Mouse (Mus musculus) adrenal gland, postnatal 36 days (tissue): ENCODE measurements at regions not wholly inside any gene's neighbourhood (a gene's known extent, or its start where the extent isn't known, plus 50 kb on each side); places are given as distances from the start of the nearest gene placed in this dataset.
A peak's percentile ranks its signal among the peaks of the same experiment; 100 is the strongest.
"Not testable (repeated sequence)": the region's sequence is repeated elsewhere in the genome, so short reads cannot be mapped to it uniquely, and the experiment has no call there.

Source experiments
- DNase-seq, 2 experiments: peaks; one replicate each; pipeline ENCODE4 v3.0.0; 2021; ENCODE audit warnings: mixed read lengths in 1 of 2

DNA sequence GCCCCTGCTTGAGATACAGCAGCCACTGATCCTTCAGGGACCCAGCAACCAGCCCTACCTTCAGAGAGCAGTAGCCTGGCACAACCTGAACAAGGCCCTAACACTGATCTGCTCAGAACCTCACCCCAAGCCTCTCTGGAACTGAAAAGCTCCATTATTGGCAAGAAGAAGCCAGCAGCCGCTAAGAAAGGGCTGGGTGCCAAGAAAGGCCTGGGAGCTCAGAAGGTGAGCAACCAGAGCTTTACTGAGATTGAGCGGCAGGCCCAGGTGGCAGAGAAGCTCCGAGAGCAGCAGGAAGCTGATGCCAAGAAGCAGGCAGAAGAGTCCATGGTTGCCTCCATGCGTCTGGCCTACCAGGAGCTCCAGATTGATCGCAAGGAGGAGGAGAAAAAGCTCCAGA is 74.4 kb upstream of the Oxtr start:
- DNase-seq, result peak in 1 of 2 experiments; percentile 11

DNA sequence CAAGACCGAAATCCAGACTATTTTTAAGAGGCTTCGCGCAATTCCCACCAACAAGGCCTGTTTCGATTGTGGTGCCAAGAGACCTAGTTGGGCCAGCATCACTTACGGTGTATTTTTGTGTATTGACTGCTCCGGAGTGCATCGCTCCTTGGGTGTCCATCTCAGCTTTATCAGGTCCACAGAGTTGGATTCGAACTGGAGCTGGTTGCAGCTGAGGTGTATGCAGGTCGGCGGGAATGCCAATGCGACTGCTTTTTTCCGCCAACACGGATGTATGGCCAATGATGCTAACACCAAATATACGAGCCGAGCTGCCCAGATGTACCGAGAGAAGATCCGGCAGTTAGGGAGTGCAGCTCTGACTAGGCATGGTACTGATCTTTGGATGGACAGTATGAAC is 73.9 kb upstream of the Oxtr start:
- DNase-seq, result not testable (repeated sequence)

DNA sequence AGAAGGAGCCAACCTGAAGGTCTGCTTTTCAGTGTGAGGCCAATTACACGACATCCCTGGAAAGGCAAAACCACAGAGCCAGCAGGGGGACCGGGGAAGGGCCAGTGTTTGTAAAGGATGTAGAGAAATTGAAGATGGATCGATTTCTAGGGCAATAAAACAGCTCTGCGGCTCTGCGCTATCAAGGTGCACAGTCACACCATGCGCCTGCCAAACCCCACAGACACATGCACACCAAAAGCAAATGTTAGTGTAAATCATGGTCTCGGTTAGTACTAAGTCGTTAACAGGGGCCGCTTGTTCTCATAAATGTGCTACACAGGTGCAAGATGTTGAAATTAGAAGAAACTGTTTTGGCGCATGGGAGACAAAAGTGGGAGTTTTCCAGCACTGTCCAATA is 72.3 kb upstream of the Oxtr start:
- no peak for DNase-seq

DNA sequence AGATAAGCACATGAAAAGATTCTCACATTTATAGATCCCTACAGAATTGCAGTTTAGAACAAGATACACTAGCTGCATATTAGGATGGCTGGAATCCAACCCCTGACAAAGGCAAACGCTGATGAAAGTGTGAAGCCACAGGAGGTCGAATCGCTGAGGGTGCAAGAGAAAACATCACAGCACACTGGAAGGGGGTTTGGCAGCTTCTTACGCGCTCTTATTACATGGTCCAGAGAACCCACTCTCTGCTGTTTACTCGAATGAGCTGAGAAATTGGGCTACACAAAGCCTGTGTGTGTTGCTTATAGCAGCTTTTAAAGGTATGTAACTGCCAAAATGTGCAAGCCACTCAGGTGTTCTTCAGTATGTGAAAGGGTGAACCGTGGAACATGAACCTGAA is 71.8 kb upstream of the Oxtr start:
- no peak for DNase-seq

DNA sequence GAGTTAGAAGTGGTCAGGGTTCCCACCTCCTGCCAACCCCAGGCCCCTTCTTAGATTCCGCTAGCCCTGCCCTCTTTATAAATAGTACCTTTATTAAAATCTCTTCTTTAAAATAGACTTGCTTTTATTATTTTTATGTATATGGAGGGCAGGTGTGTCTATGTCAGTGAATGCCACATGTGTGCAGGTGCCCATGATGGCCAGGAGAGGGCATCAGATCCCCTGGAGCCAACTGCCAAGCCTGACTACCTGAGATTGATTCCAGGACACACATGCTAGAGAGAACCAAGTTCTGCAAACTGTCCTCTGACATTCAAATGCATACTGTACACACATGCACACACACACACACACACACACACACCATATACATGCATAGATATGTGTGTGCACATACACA is 69.8 kb upstream of the Oxtr start:
- no peak for DNase-seq

DNA sequence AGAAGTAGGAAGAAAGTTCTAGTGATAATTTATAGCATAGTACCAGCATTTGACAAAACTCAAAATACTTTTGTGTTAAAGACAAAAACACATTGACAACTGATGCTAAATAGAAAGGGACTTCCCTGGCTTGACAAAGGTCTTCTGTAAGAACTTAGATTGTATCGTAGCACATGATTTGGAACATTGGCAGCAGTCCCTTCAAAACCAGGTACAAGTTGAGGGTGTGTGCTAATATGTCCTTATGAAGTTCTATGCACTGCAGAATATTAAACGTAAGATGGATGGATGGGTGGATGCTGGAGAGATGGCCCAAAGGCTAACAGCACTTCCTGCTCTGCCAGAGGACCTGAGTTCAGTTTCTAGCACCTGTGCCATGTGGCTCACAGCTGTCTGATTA is 67.8 kb upstream of the Oxtr start:
- no peak for DNase-seq

DNA sequence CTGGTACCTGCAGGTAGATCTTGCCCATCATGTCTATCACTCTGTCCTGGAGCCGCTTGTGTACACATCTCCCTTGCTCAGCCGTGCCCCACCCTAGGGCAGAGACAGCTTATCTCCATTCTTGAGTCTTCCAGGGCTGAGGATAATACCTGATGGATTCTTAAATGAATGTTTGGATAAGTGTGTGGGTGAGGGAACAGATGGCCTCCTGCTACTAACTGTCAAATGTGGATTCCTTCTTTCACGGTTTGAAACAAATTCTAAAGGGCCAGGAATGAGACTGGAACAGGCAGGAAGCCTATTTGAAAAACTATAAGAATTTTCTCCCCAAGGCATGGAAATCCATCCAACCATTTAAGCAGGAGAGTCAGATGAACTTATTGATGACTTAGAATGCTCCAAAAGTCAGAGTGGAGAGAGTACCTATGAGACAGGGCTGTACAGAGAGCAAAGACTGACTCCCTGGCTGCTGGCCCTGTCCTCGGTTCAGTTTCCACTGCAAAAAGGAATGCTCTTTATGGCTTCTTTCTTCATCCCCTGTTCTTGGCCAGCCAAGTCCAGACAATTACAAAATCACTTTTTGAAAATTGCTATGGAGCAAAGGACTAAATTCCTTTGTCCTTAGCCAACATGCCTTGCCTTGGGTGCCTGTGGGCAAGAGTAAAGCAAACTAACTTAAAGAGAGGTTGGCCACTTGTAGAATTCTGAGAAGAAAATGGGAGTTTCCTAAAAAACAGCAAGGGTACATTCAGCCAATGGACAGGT is 66.8 kb upstream of the Oxtr start:
- DNase-seq, result peak; percentile 9 to 12

DNA sequence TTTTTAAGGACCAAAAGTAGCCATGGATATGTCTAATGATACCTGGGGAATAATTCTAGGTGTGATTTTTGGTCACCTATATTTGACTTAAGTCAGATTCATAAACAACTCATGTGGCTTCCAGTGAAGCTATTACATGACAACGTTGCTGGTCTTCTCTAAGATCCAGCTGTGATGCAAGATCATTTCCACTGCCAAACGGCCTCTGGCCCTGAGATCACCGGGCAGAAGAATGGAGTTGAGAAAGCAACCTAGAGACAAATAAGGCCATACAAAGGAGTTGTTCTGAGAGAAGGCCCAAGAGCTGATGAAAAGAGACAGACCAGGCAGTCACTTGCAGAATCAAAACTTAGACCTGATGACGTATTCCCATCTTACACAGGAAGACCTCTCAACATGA is 64.3 kb upstream of the Oxtr start:
- DNase-seq, result peak; percentile 47 to 61

GRCm38 (mm10) chr6:112553231-112553920 is 63.6 kb upstream of the Oxtr start:
- no peak for DNase-seq

DNA sequence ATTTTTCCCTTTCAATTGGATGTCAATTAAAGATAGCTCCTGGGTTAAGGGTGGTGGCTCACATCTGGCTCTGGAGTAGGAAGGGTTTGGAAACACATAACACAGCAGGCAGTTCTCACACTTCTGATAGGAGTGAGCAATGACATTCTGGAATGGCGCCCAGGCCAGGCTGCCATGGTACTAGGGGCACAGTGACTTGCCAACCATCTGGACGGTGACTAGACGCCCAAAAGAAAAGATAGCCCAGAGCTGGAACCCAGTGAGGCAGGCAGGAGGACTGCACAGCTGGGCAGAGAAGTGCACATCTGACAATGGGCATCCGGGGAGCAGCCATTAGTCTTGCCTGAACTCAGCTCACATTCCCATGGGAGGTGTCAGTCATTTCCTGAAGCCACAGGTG is 62.8 kb upstream of the Oxtr start:
- DNase-seq, result peak; percentile 25 to 28

- DNase-seq, result no peak
Measured at GRCm38 (mm10) chr6:112551298-112551697, 61.6 kb upstream of the Oxtr start.

- DNase-seq, result no peak
Measured at GRCm38 (mm10) chr6:112547251-112547650, 57.5 kb upstream of the Oxtr start.

DNA sequence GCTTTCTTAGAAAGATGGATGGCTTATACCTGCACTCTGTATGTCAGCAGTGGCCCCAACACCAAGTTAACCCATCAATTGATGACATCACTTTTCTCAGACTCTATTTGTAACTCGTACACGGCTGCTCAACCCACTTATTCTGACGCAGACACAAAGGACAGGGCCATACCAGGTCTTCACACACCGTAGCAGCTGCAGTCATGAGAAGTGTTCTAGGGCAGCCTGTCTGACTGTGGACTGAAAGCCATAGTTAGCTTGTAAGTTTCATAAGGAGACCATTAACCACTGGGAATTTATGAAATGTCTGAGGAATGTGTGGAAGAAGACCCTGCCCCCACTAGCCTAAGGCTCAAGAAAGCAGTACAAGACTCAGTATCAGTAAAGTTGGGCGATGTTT is 56.3 kb upstream of the Oxtr start:
- no peak for DNase-seq

- DNase-seq, result no peak
Measured at GRCm38 (mm10) chr6:112544315-112544714, 54.6 kb upstream of the Oxtr start.

DNA sequence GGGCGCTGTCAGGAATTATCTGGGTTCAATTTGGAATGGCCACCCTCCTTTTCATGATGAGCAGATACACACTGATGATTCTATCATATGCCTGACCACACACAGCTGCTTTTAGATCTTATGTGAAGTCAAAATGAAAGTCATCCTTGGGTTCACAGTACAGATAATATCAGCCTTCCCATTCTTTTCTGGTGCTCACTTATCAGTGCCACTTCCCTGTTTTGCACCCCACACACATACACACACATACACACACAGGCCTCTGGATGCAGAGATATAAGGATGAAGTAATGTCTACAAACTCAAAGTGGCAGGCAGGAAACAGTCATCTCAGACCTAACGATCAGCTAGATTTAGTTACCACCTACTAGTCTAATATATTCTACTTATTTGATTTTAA is 52.9 kb upstream of the Oxtr start:
- DNase-seq, result no peak
